Mouse (Mus musculus) effector memory CD4-positive, alpha-beta T cell, adult 7 months (primary cell): ENCODE results near the gene Commd1. TPM values are rescaled to one million over a fixed set of nuclear protein-coding genes. Genes with fewer than 3 reads are reported as not detected.

ENCODE experiments used
- polyA plus RNA-seq: library from polyadenylated mRNA; unstranded; fragments of 100-300 nt; shearing (Covaris generic); gene quantifications from one replicate; pipeline ENCODE4 v1.2.1, GENCODE M21; 2017

Commd1 gene
- 29.6 TPM for polyA plus RNA-seq

DNA sequence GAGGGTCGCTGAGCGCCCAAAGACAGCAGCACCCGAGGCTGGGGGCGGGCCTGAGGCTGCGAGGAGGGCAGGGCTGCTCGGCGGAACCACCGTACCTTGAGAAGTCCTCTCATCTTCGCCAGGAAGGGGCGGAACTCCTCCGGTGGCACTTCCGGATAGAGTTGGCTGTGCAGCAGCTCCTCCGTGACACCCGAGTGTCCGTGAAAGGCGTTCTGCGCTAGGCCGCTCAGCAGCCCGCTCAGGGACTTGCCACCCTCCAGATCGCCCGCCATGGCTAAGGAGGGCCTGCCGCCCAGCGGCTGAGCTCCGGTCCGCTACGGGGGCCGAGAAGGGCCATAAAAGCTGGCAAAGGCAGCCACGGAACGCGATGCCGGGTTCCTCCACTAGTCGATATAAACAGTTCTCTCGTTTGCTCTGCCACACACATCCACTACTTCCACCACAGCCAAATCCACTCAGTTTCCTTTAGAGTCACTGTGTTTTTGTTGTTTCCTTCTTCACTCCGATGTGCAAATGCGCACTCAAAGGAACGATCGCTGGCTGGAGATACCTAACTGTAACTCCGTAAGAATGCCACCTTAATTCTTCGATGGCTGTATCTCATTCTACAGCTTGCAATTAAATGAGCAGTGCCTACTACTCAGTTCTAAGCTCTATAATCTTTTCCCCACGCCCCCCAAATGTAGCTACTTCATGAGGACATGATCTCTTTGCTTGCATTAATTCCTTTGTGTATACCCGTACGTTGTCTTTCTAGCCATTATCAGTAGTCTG lies at the start of gene Commd1, which contains the start of gene Gm28048:
Commd1 (minus strand) TSS at position 399 of the 774 bp plus-strand sequence.
Gm28048 (minus strand) TSS at position 107 of the 774 bp plus-strand sequence.

DNA sequence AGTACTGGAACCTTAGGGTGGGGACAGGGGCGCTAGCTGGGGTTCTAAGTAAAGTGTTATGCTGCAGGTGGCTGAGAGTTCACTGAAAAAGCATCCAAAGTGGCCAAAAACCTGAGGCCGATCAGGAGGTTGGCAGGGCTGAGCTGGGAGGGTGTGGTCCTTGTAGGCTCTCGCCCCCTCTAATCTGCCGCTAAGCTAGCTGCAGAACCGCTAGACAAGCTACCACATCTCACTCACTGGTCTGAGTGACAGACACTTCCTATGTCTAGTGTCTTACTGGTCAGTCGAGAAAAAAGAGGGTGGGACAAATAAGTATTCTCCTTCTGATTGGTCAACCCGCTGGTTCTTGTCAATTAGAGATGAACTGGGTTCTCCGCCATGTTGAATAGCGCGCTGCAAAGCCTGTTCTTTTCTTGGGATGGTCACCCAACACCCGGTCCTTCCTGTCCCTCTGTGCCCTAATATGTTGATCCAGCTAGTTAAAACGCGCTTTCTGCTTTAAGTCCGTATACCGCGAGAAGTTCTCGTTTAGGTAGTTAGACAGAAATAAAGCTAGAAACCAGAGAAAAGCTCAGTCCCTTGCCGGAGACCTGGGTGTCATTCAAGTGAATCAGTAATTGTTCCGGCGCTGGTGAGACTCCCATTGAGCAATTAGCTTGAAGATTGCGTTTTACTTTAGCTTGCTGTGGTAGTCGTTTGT lies 25.4 kb upstream of the Commd1 start, which contains the start of gene Fam161a:
Fam161a (plus strand) TSS at position 51 of the 700 bp plus-strand sequence.

GRCm38 (mm10) chr11:22990393-22991126 lies 8.4 kb upstream of the Commd1 start, which contains the start of gene Cct4:
Gene Cct4 (plus strand): TSS chr11:22990519.

GRCm38 (mm10) chr11:22971835-22972709 lies 10.1 kb downstream of the Commd1 start, which contains the start of gene Zrsr1:
Gene Zrsr1 (plus strand): TSS chr11:22972005.

GRCm38 (mm10) chr11:22860335-22861227 lies 121.6 kb downstream of the Commd1 start, which contains the start of gene B3gnt2:
Gene B3gnt2 (minus strand): TSS chr11:22860961.

Other genes with a start within 250 kb of the Commd1 start
- gene B3gnt2, start 121.4 kb downstream of the Commd1 start, polyA plus RNA-seq = 68.0 TPM
- gene Zrsr1, start 10.4 kb downstream of the Commd1 start, polyA plus RNA-seq = 1.6 TPM
- 119 TPM for gene Gm28048, start 292 bp downstream of the Commd1 start, polyA plus RNA-seq
- gene Cct4, start 8.1 kb upstream of the Commd1 start, polyA plus RNA-seq = 227 TPM
- gene Fam161a, start 25.1 kb upstream of the Commd1 start, polyA plus RNA-seq = 4.1 TPM